Mouse (Mus musculus) testis, postnatal 14 days (tissue): ENCODE data around the gene Fgb.

Source experiments
- DNase-seq: peaks from one replicate; pipeline ENCODE4 v3.0.0; 2021; ENCODE audit warnings: low spot score

Fgb gene

DNA sequence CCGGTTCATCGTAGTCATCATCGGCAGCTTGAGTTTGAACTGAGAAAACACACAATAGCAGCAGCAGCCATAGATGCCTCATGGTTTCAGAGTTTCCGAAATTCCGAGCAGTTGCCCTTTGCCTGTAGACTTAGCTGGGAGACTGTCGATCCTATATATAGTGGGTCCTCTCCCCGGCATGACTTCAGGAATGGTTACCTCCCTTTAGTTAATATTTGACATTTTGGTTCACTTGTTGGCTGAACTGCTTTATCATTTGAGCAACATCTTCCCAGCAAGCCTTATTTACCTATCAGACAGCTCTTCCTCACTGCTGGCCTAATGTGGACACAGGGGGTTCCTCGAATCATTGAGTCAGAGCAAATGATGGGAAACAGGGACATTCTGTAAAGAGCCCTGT, at the start of gene Fgb:
Gene Fgb, minus strand, starts transcription at position 184 of the 400 bp plus-strand sequence.
- DNase-seq = no peak

DNA sequence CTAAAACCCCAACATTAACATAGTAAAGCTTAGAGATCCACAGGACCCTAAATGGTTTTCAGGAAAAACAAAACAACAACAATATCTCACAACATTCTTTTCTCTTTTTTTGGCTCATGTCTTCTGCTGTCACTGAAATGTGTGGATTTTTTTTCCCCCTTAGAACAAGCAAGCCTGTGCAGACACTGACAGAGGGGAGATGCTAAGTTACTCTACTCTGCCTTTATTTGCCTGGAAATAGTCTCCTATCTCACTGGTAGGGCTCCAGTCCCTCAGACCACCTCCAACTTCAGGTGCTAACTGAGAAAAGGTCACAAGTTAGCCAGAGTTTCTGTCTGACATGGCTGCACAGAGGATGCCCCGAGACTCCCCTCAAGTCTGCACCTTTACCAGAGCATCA, 49.5 kb upstream of the Fgb start:
- DNase-seq = no peak

DNA sequence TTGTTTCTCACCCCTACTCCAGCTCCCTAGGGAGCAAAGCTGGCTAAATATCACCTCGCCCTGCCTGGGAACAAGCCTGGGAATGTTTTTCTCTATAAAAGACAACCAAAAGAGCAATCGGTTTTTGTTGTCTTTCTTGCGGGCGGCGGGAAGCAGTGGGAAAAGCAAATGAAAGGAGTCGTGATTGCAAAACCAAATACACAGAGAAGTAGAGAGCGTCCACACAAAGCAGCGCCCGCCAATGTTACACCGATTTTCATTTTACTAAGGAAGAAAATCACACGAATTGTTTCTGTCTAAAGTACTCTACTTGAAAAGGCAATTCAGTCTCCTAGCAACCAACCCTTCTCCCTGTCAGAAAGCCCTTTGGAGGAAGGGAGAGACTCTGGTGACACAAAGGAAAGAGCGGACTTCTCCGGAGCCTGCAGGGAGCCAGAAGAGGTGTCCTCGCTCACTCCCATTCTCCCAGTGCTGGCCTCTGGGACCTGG, 48.9 kb upstream of the Fgb start:
- DNase-seq = no peak

DNA sequence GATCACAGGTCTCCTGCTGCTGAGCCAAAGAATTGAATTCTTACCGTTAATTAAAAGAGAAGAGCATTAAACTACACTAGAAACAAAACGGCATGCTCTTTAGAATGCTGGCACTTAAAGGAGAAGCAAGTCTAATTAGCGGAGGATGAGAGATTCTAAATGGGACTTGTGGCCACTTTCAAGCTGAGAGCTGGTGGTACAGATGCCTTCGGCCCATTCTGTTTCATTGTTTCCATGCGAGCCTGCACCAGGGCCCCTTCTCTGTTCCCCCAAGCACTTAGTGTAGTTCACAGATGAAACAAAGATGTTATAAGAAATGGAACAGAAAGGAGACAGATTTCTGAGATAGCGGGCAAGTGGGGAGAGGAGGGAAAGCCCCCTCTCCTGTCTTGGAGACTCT, 47.9 kb upstream of the Fgb start:
- no peak for DNase-seq

DNA sequence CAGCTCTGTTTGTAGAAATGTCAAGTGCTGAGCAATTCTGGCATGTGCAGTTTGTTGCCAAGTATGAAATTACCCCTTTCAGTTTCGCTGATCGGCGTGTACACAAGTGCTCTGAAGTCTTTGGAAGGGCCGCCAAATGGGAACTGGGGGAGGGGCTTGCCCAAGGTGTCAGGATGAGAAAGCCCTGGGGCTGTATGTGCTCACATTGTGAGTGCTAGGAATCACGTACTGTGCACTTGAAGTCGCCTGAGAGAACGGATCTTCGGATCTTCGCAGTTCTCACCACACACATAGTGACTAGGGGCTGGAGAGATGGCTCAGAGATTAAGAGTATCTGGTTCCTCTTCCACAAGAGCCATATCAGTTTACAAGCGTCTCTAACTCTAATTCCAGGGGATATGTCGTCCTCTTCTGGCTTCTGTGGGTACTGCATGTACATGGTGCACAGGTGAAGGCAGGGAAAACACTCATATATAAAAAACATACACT, 30.9 kb upstream of the Fgb start:
- DNase-seq = no peak

DNA sequence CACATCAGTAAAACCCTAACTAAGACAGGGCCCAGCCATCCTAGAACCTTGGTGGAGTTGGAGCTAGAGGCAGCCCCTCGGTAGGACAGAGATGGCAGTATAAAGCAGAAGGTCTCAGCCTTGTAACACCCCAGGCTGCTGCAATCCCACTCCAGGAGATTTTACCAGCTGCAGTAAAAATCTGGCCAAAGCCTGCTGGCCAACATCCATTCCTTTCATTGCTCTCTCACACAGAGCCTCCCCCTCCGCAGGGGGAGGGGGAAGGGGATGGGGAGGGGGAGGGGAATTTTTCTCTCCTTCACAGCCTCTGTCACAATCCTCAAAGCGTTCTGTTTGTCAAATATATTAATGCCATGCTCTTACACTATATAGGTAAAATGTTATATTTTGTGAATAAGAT, 26.9 kb upstream of the Fgb start:
- DNase-seq = no peak

DNA sequence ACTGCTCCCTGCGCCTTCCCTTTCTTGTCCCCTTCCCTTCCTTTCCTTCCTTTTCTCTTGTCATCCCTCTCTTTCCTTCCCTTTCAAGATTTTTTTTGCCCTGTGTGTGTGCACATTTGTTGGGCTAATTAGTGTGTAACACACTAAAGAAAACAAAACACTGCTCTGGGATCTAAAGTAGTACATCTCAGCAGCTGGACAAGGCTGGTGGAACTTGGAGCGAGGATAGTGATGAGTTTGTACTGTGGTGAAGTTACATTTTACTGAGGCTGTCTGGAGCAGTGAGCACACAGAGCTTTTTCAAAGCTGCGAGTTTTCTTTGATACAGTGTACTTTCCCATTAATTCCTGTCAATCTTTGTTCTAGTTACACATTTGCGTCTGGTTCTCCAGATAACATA, 20.6 kb upstream of the Fgb start:
- no peak for DNase-seq

DNA sequence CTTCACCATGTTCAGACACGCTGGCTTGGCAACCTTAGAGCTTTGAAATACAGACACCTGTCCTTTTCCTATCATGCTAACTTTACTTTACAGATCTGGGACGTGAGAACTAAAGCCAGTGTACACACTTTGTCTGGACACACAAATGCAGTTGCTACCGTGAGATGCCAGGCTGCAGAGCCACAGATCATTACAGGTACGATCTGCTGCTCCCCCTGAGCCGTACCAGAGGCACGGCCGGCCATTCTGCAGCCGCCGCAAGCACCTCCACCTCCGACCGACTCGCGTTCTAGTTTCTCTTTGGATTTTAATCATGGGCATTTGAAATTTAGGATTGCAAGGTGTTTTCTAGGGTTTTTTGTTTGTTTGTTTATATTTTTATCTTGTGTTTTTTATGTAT, 19.2 kb upstream of the Fgb start:
- DNase-seq = no peak

DNA sequence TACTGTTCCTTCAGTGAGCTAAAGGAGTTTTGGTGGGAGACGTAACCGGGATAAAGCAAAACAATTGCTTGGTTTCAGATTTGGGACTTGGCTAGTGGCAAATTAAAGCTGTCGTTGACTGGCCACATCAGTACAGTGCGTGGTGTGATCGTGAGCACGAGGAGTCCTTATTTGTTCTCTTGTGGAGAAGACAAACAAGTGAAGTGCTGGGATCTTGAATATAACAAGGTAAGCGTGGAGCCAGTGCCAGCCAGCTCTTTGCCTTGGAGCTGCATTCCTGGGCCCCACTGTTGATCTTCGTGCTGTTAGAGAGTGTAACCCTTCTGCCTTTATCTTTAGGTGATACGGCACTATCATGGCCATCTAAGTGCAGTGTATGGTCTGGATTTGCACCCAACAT, 18.3 kb upstream of the Fgb start:
- DNase-seq = no peak

DNA sequence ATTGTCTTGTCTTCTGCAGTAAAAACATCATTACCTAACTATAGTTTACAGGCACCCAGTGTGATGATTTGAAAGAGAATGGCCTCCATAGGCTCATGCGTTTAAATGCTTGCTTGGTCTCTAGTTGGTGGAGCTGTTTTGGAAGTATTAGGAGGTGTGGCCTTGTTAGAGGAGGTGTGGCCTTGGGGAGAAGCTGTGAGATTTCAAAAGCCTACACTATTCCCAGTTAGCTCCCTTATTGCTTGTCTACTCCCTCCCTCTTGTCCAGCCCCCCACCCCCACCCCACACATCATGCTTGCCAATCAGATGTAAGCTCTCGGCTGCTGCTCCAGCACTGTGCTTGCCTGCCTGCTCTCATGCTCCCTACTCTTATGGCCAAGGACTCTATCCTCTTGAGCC, 7.4 kb upstream of the Fgb start:
- DNase-seq = no peak

DNA sequence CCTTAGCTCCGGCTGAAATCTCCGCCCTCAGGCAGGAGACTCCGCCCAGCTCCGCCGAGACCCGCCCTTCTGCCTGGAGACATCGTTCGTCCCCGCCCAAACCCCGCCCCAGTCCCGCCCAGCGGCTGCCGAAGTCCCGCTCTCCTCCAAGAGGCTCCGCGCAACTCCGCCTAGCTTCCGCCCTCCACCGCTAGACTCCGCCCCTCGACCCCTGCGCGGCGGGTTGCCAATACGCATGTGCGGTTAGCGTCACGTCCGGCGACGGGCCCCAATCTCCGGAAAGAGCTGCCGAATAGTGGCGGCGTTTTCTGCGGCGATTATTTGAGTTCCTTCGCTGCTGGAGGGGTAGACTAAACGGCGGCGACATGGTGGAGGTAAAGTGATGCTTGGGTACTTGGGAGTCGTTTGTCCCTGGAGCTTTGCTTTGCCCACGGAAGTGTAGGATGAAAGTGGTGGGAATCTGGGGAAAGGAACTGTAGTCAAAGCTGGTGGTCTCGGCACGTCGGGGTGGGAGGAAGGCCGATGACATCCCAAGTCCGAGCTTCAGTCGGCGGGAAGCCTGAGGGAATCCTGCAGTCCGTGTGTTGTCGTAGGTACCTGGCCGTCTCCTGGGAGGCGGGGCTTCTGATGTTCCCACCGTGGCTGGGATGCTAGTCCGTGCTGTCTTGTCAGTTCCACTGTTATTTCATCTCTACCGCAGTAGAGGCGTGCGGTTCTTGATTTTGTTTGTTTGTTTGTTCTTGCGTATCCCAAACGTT, 5.8 kb upstream of the Fgb start, which contains the start of gene Plrg1:
Gene Plrg1, plus strand, starts transcription at position 242 of the 758 bp plus-strand sequence.
- peak; percentile 98 for DNase-seq

DNA sequence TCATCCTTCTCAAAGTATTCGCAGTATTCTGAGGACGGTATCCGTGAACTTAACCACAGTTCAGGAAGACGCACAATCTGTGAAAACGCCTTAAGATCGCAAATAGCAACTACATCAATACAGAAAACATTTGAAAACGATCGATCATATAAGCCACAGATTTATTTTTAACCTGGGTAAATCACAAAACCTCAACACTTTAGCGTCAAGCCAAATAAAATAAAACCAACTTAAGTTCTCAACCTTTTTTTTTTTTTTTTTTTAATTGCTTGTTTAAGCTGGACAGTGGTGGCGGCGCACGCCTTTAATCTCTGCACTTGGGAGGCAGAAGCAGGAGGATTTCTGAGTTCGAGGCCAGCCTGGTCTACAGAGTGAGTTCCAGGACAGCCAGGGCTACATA, 5.1 kb upstream of the Fgb start:
- DNase-seq = no peak

DNA sequence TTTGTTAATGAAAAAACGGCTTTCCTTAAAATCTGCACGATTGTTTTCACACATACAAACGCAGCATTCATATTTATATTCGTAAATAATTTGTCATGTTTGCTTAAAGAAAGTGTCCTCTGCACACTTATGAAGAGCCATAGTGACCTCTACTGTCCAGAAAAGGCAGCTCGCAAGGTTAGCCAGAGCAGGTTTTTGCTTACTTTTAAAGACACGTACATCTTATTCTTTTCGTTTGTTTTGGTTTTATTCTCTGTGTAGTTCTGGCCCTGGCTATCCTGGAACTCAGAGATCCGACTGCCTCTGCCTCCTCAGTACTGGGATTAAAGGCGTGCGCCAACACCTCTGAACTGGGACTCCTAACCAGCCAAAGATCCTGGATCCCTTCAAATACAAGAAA, 4.1 kb upstream of the Fgb start:
- no peak for DNase-seq

DNA sequence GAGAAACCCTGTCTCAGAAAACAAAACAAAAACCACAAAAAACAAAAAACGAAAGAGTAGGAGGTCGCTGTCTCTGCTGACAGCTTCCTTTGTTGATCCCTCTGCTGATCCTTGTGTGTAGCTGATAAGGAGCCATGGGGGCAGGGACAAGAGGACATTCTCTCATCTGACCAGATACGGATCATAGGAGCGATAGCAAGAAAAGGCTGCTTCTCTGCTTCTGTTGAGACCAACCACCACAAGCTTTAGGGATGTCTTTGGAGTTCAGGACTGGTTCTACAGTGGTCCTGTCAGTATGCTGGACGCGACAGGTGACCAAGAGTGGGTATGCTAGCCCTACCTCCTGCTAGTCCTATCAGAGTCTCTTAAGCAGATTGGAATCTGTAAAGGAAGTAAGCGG, 3.5 kb upstream of the Fgb start:
- no peak for DNase-seq

DNA sequence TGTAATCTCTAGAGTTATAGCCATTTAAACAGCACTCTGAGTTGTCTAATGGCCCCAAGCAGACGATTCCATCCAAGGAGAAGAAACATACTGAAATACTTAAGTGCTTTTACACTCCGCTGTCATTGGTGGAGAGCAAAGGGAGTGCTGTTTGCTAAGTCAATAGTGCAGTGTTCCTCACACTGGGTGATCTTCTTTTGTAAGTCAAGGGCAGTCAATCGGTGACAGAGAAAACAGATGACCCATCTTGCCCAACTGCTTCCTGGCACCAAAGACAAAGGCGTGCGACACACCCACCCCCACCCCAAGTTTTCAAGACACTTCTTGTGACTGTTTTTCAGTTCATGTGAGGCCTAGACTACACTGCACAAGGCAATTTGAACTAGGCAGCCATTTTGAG, 2.4 kb upstream of the Fgb start:
- DNase-seq = no peak

DNA sequence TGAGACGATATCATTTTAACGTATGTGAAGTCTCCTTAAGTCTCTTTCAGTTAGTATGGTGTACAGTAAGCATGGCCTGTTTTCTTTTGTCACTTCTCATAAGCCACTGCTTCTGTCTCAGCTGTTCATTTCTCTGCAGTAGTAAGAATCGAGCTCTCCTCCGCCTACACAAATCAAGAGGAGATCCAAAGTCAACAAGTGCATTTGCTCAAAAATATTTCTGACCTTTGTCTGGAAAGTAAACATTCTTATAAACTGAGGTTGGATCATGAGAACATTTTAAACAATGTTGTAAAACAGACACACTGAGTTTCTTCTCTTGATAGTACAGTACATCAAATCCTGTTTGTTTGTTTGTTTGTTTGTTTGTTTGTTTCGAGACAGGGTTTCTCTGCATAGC, 998 bp upstream of the Fgb start:
- no peak for DNase-seq

DNA sequence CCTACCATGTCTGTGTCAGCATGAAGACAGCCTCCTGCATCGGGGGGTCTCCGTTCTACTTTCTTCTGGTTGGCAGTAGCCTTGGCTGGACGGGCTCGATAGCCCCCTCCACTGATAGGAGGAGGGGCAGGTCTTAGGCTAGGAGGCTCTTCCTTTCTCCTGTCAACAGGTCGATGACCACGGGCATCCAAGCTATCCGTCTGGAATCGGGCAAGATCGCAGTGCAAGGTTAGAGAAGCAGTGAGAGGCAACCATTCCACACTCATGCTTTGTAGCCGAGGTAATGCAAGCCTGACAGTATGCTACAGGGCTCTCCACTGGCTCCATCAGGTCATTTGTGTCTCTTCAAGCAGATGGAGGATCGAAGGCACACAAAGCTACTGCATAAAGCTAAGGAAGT, 3.0 kb downstream of the Fgb start:
- no peak for DNase-seq

DNA sequence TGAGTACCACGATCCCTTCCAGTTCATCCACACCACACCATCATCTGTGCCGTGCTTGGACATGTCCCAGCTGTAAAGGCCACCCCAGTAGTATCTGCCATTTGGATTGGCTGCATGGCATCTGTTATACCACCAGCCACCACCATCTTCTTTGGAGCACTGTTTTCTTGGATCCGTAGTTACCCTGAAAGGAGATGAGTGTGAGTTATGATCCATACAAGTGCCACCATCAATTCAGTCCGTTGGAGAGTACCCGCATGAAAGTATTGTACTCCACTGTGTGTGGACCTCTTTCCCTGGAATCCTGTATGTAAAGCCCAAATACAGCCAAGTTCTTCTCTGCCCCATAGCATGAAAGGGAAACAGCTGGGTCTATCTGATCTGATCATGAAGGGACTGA, 7.2 kb downstream of the Fgb start:
- no peak for DNase-seq

DNA sequence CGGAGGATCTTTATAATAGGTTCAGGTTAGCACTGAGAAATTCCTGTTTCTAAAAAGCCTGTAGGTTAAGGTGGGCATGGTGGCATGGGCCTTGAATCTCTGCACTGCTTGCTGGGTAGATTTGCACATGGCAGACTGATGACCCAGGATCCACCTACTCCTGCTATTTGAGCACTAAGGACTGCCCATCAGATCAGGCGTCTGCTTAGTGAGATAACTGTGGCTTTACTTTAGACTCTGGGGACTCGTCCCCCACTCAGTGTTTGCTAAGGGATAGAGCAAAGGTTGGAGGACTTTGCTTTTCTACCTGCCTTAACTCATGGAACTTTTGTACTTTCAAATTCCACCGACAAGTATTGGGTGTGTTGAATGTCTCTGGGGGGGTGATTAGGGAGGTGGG, 10.0 kb downstream of the Fgb start:
- DNase-seq = no peak

DNA sequence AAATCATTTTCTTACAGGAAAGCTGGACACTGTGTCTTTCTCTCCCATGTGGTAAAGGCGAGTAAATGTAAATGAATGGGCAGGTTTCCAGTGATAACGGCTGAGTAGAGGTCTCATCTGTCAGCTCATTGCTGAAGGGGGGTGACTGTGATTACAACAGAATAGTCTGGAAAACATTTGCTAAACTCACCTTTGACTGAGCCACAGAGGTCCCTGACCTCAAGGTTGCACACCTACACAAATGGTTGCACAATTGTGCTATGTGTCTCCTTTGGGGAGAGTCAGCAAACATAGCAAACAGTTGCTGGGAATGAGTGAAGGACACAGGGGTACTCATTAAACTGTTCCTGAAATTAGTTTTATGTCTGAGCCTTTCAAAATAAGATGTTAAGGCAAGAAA, 10.8 kb downstream of the Fgb start:
- DNase-seq = no peak

DNA sequence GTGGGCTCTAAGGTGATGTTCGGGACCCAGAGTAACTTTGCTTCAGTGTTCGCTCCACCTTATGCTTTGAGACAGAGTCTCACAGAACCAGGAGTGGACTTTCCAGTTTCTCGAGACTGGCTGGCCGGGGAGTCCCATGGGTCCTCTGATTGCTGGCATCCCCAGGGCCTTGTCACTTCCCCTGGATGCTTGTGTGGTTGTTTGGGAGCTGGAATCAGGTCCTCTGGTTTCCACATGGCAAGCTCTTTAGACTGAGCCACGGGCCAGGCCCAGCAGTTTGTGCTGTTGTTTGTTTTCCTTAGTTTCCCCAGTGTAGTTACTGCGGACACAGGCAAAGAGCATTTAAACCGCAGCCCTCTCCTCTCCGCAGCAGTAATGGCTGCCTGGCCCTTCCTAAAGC, 15.9 kb downstream of the Fgb start:
- DNase-seq = no peak

DNA sequence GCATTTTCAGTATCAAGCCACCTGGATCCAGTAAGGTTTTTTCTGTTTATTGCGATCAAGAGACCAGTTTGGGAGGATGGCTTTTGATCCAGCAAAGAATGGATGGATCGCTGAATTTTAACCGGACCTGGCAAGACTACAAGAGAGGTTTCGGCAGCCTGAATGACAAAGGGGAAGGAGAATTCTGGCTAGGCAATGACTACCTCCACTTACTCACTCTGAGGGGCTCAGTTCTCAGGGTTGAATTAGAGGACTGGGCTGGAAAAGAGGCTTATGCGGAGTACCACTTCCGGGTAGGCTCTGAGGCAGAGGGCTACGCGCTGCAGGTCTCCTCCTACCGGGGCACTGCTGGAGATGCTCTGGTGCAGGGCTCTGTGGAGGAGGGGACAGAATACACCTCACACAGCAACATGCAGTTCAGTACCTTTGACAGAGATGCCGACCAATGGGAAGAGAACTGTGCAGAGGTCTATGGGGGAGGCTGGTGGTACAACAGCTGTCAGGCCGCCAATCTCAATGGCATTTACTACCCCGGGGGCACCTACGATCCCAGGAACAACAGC, 16.8 kb downstream of the Fgb start:
- DNase-seq = no peak

DNA sequence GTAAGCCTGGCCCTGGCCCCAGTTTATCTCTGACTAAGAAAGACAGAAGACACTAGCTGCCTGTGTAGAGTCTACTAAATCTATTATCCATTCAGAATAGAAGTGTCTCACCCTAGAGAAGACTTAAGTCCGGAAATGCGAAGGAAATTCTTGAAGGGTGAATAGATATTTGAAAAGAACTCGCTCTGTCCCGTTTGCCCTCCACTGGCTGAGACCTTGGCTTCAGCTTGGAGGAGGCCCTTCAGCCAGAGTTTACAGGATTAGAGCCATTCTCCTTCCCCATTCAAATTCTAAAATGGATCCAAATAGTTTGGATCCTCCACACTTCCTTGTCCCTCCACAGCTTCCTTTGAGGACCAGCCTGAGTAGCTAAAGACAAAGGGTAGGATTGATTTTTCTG, 19.3 kb downstream of the Fgb start:
- DNase-seq = no peak
